Mouse (Mus musculus) ES-E14 (cell line): ENCODE measurements around the gene Blvra. TPM values are rescaled to one million over a fixed set of nuclear protein-coding genes. Genes with fewer than 3 reads are reported as not detected.
"Not testable (repeated sequence)": the region's sequence is repeated elsewhere in the genome, so short reads cannot be mapped to it uniquely, and the experiment has no call there.

Experiments
- DNase-seq: peaks from one replicate; pipeline ENCODE4 v3.0.0-alpha.2; 2013; ENCODE audit warnings: low read depth, low spot score
- H3K27ac ChIP-seq: 2 replicates; pipeline ENCODE4 v1.5.1; 2012; ENCODE audit warnings: low read depth, mild to moderate bottlenecking, low read length, moderate library complexity, mixed read lengths; ENCODE audit not compliant: poor library complexity, insufficient read depth, severe bottlenecking
- H3K36me3 ChIP-seq: 2 replicates; pipeline ENCODE4 v1.6.1; 2012; ENCODE audit warnings: mild to moderate bottlenecking, low read length, moderate library complexity, mixed read lengths; ENCODE audit not compliant: control insufficient read depth, poor library complexity, insufficient read depth, severe bottlenecking
- H3K4me1 ChIP-seq, 2 experiments: fragments of 150-350 bp in 1 of 2; sonication (generic) in 1 of 2; 2 replicates each; pipeline ENCODE4 v1.6.1; 2012; ENCODE audit warnings: low read length in 2 of 2, mild to moderate bottlenecking in 1 of 2, mixed read lengths in 1 of 2; ENCODE audit not compliant: control insufficient read depth in 2 of 2, insufficient read depth in 2 of 2, poor library complexity in 1 of 2
- H3K4me3 ChIP-seq, 2 experiments: fragments of 150-350 bp in 1 of 2; sonication (generic) in 1 of 2; 2 replicates each; pipeline ENCODE4 v1.5.1; 2012; ENCODE audit warnings: low read length in 2 of 2, low read depth in 1 of 2, mild to moderate bottlenecking in 1 of 2, mixed read lengths in 1 of 2; ENCODE audit not compliant: insufficient read depth in 1 of 2, poor library complexity in 1 of 2, severe bottlenecking in 1 of 2
- H3K9ac ChIP-seq: 2 replicates; pipeline ENCODE4 v1.6.1; 2012; ENCODE audit warnings: low read depth, mild to moderate bottlenecking, low read length, mixed read lengths; ENCODE audit not compliant: poor library complexity, insufficient read depth, severe bottlenecking
- H3K9me3 ChIP-seq: fragments of 150-350 bp; sonication (generic); 2 replicates; pipeline ENCODE4 v1.6.1; 2012; ENCODE audit warnings: low read depth, mild to moderate bottlenecking, low read length; ENCODE audit not compliant: control insufficient read depth, insufficient read depth
- CHD2 ChIP-seq: IDR thresholded peaks from 2 replicates; pipeline ENCODE4 v1.6.1; 2014; ENCODE audit warnings: mild to moderate bottlenecking, low read depth, low read length, inconsistent platforms
- HCFC1 ChIP-seq: IDR thresholded peaks from 2 replicates; pipeline ENCODE4 v1.6.1; 2012; ENCODE audit warnings: low read length, inconsistent platforms, borderline replicate concordance; ENCODE audit not compliant: insufficient read depth
- MAFK ChIP-seq: IDR thresholded peaks from 2 replicates; pipeline ENCODE4 v1.6.1; 2014; ENCODE audit warnings: mild to moderate bottlenecking, low read depth, low read length, inconsistent platforms; ENCODE audit not compliant: insufficient read depth
- ZC3H11A ChIP-seq: IDR thresholded peaks from 2 replicates; pipeline ENCODE4 v1.6.1; 2012; ENCODE audit warnings: low read depth, mild to moderate bottlenecking, inconsistent platforms, low read length, borderline replicate concordance
- ZNF384 ChIP-seq: IDR thresholded peaks from 2 replicates; pipeline ENCODE4 v1.6.1; 2012; ENCODE audit warnings: low read depth, low read length, inconsistent platforms
- in situ Hi-C, 2 experiments: fragments of 600-800 bp; cut with MboI; formaldehyde crosslinking; loops; one replicate each; pipeline ENCODE4 v1.15.1; 2025; ENCODE audit warnings: low sequenced_read_pairs in 2 of 2, inconsistent platforms in 1 of 2; ENCODE audit not compliant: unreplicated experiment in 2 of 2
- total RNA-seq: library from RNA; depleted of rRNA; stranded (reverse); fragments of 300-350 nt; gene quantifications from 2 replicates; pipeline ENCODE4 v1.2.3, GENCODE M21; 2012

Blvra gene
- total RNA-seq, 1 experiment = 11.6 TPM

GRCm38 (mm10) chr2:127131353-127131752 lies 60.9 kb downstream of the Blvra start:
- TF ChIP-seq HCFC1 (no peak), MAFK (no peak), ZC3H11A (no peak), CHD2 (no peak), ZNF384 (no peak)
- in situ Hi-C loops = no loop called here
- Histone ChIP-seq H3K4me1 (peaks cover 1 to 14% of the 10 kb centered on the region in 2 experiments; a peak in 2 of 4 replicates), H3K4me3 (no peak overlapping the region), H3K36me3 (peaks cover 6% of the 10 kb centered on the region), H3K9ac (no peak overlapping the region), H3K27ac (no peak overlapping the region), H3K9me3 (no peaks in the 10 kb centered on the region)
- no peak for DNase-seq

- peak within 1 kb of the TSS; percentile 98 for H3K9ac ChIP-seq
- no peaks in the 10 kb centered on the region for H3K9me3 ChIP-seq
- H3K4me1 ChIP-seq = peaks cover 1 to 21% of the 10 kb centered on the region in 2 experiments; a peak in 2 of 4 replicates
- peak; percentile 78 for DNase-seq
- no peaks in the 10 kb centered on the region for H3K36me3 ChIP-seq
- peak within 1 kb of the TSS; percentile 89 to 98 for H3K4me3 ChIP-seq
- H3K27ac ChIP-seq = peak within 1 kb of the TSS; percentile 96
- in situ Hi-C loops = no loop called here
- no peak for TF ChIP-seq ZNF384
- TF ChIP-seq CHD2 = no peak
- TF ChIP-seq ZC3H11A = no peak
- 0 out of 2 replicates have a peak, but pooled peaks have one; percentile 10 for TF ChIP-seq HCFC1
- TF ChIP-seq MAFK = no peak
Observed at GRCm38 (mm10) chr2:127133621-127134461, 63.4 kb downstream of the Blvra start, which contains the start of gene Ncaph. Ncaph (minus strand) TSS chr2:127133954.

- H3K27ac ChIP-seq, DNase-seq, in situ Hi-C loops, H3K4me3 ChIP-seq, H3K9ac ChIP-seq, H3K9me3 ChIP-seq, H3K36me3 ChIP-seq: not testable (repeated sequence)
- peaks cover 1 to 21% of the 10 kb centered on the region in 2 experiments; a peak in 2 of 4 replicates for H3K4me1 ChIP-seq
Observed at GRCm38 (mm10) chr2:127135255-127135654, 64.8 kb downstream of the Blvra start.

GRCm38 (mm10) chr2:127136979-127137378 lies 66.5 kb downstream of the Blvra start:
- Histone ChIP-seq H3K27ac (no peak overlapping the region), H3K4me3 (no peak overlapping the region), H3K9me3 (no peaks in the 10 kb centered on the region), H3K4me1 (peaks cover 1 to 14% of the 10 kb centered on the region in 2 experiments; a peak in 2 of 4 replicates), H3K36me3 (peaks cover 12% of the 10 kb centered on the region), H3K9ac (no peak overlapping the region; the same call in 1 of the 2 replicates)
- TF ChIP-seq CHD2 = no peak
- no peak for TF ChIP-seq MAFK
- TF ChIP-seq ZC3H11A = no peak
- no peak for TF ChIP-seq ZNF384
- TF ChIP-seq HCFC1 = no peak
- DNase-seq = no peak
- in situ Hi-C loops = no loop called here
